Mouse (Mus musculus) midbrain, postnatal 0 days (tissue): Measurements from ENCODE around the gene Lrmp. TPM values are rescaled to one million over a fixed set of nuclear protein-coding genes. Genes with fewer than 3 reads are reported as not detected.

Experiments used
- ATAC-seq: fragments of 200-750 bp; cut with Nextera tagmentation; 2 replicates; pipeline ENCODE4 v1.8.0; 2017; ENCODE audit warnings: moderate number of reproducible peaks, mild to moderate bottlenecking, moderate TSS enrichment, moderate library complexity; ENCODE audit not compliant: low FRiP score
- DNase-seq: peaks from one replicate; pipeline ENCODE4 v3.0.0-alpha.2; 2015; ENCODE audit warnings: low spot score
- H3K27ac ChIP-seq: fragments of 300-500 bp; sonication (generic); 2 replicates; pipeline ENCODE4 v1.5.1; 2014; ENCODE audit warnings: low read depth, mild to moderate bottlenecking, low read length, mixed read lengths
- H3K27me3 ChIP-seq: fragments of 300-500 bp; sonication (generic); 2 replicates; pipeline ENCODE4 v1.6.1; 2014; ENCODE audit warnings: low read length, control low read depth, mixed read lengths; ENCODE audit not compliant: insufficient read depth
- H3K36me3 ChIP-seq: fragments of 300-500 bp; sonication (generic); 2 replicates; pipeline ENCODE4 v1.6.1; 2014; ENCODE audit warnings: low read length, control low read depth, mixed read lengths; ENCODE audit not compliant: insufficient read depth
- H3K4me1 ChIP-seq: fragments of 300-500 bp; sonication (generic); 2 replicates; pipeline ENCODE4 v1.6.1; 2014; ENCODE audit warnings: mild to moderate bottlenecking, control low read depth, antibody characterized with exemption, low read length, mixed read lengths; ENCODE audit not compliant: insufficient read depth
- H3K4me2 ChIP-seq: fragments of 300-500 bp; sonication (generic); 2 replicates; pipeline ENCODE4 v1.6.1; 2014; ENCODE audit warnings: low read depth, mild to moderate bottlenecking, low read length, mixed read lengths; ENCODE audit not compliant: poor library complexity, severe bottlenecking
- H3K4me3 ChIP-seq: fragments of 300-500 bp; sonication (generic); 2 replicates; pipeline ENCODE4 v1.5.1; 2014; ENCODE audit warnings: low read depth, mild to moderate bottlenecking, low read length, moderate library complexity
- H3K9ac ChIP-seq: fragments of 300-500 bp; sonication (generic); replicated peaks from 2 replicates; pipeline ENCODE4 v1.6.1; 2014; ENCODE audit warnings: mild to moderate bottlenecking, low read length, moderate library complexity, mixed read lengths; ENCODE audit not compliant: poor library complexity, severe bottlenecking
- H3K9me3 ChIP-seq: fragments of 300-500 bp; sonication (generic); 2 replicates; pipeline ENCODE4 v1.6.1; 2016; ENCODE audit warnings: low read length, control low read depth
- CTCF ChIP-seq: IDR thresholded peaks from 2 replicates; pipeline ENCODE4 v1.5.1; 2016; ENCODE audit warnings: antibody characterized with exemption, mild to moderate bottlenecking
- WGBS: fragments of 180-500 bp; shearing (Covaris S2); extraction: QIAGEN DNeasy Blood & Tissue Kit; methylation state at CpG from one replicate; pipeline ENCODE4 v1.1.7; 2014; 5-methylcytosine and 5-hydroxymethylcytosine counted together
- polyA plus RNA-seq: library from polyadenylated mRNA; unstranded; fragments of >200 nt; fragmentation: Nextera tagmentation; extraction: Ambion mirVana; gene quantifications from 2 replicates; pipeline ENCODE4 v1.2.1, GENCODE M21; 2015
- total RNA-seq: library from RNA; depleted of rRNA; stranded (reverse); fragments of >200 nt; gene quantifications from 2 replicates; pipeline ENCODE4 v1.2.3, GENCODE M21; 2014; rRNA removed

Lrmp gene
- total and polyA plus RNA-seq, 2 experiments from 2014 or later: 0.59 to 1.8 TPM

DNA sequence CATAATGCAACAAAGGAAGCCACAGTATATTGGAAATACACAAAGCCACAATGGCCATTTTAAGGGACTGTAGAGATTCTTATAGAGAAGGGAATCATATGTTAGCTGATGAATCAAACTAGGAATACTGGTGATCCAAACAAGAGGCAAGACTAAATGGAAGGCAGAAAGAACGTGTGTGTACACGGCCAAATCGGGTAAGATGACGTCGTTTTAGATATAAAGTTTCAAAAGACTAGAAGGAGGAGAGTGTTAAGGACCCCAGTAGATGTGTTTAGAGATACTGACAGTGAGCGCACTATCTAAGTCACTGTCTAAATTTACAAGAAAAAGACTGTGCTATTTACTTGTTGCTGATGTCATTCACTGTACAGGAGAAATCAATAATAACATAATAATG lies 108.8 kb downstream of the Lrmp start:
- Histone ChIP-seq H3K9me3 (no peaks in the 10 kb centered on the region), H3K27ac (no peak overlapping the region), H3K36me3 (peaks cover 10% of the 10 kb centered on the region), H3K27me3 (no peaks in the 10 kb centered on the region), H3K4me2 (no peak overlapping the region), H3K4me1 (no peaks in the 10 kb centered on the region), H3K4me3 (no peak overlapping the region), H3K9ac (no peak overlapping the region)
- DNase-seq (no peak), ATAC-seq (no peak)
- WGBS: 94% methylated on average over 6 of the region's 6 CpGs
- no peak for TF ChIP-seq CTCF

Other genes with a start within 250 kb of the Lrmp start
- 94.2 and 96.8 TPM in 2 replicates for gene Bcat1, start 39.5 kb upstream of the Lrmp start, total RNA-seq
- 57.0 and 63.5 TPM in 2 replicates for gene Bcat1, start 39.5 kb upstream of the Lrmp start, polyA plus RNA-seq
- 2.2 and 2.8 TPM in 2 replicates for gene Casc1, start 95.4 kb downstream of the Lrmp start, total RNA-seq
- 0.58 and 1.0 TPM in 2 replicates for gene Casc1, start 95.4 kb downstream of the Lrmp start, polyA plus RNA-seq
- gene Etfrf1, start 95.5 kb downstream of the Lrmp start, total RNA-seq: 11.9 and 12.2 TPM in 2 replicates
- 27.9 TPM in 2 replicates for gene Etfrf1, start 95.5 kb downstream of the Lrmp start, polyA plus RNA-seq
- 36.0 and 47.8 TPM in 2 replicates for gene Kras, start 134.6 kb downstream of the Lrmp start, total RNA-seq
- 64.7 and 80.2 TPM in 2 replicates for gene Kras, start 134.6 kb downstream of the Lrmp start, polyA plus RNA-seq